Mouse (Mus musculus) retina, embryonic 14.5 days (tissue): ENCODE measurements around the gene Tex33.

Experiments used
- DNase-seq: peaks from one replicate; pipeline ENCODE4 v3.0.0-alpha.2; 2015; ENCODE audit warnings: low spot score

Gene Tex33

DNA sequence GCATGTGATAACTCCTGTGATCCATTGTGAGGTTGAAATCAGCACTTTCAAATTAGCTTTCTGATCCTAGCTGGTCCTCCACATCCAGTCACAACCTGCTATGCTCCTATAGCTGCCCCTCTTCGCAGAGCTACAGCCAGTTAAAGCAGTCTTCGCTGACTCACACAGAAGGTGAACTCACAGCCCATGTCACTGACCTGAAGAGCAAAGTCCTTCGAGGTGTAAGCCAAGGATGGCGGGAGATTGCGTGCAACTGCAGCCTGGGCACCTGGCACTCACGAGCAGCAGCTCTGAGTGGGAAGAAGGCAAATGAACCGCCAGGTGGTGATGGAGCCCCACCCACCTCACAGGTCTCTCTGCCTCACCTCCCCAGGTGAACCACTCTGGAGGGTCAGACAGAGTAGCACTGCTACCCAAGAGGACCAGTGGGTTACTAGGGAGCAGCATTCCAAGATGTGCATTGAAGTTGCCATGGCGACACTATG, at the start of gene Tex33:
Gene Tex33 (minus strand): TSS at position 435 of the 485 bp plus-strand sequence.
- DNase-seq = no peak

- no peak for DNase-seq
These were observed 48.1 kb upstream of the Tex33 start for GRCm38 (mm10) chr15:78443857-78444256.

DNA sequence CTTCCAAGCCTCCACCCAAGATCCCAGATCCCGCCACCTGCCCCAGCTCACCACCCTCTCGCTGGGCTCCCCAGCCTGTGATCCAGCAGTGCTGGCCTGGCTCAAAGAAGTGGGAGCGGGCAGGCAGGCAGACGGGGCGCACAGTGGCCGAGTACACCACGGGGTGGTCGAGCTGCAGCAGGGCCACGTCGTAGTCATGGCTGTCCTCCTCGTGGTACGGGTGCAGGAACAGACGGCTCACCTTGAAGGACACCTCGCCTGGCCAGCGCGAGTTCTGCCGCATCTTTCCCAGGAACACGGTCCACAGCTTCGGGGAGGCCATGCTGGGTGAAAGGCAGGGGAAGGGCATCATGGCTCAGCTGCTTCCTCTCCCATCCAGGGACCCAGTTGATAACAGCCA, 46.5 kb upstream of the Tex33 start:
- no peak for DNase-seq

GRCm38 (mm10) chr15:78438973-78439372, 43.3 kb upstream of the Tex33 start:
- no peak for DNase-seq

GRCm38 (mm10) chr15:78438505-78438904, 42.8 kb upstream of the Tex33 start:
- no peak for DNase-seq

- DNase-seq = no peak
These were observed 42.3 kb upstream of the Tex33 start for GRCm38 (mm10) chr15:78438018-78438394.

DNA sequence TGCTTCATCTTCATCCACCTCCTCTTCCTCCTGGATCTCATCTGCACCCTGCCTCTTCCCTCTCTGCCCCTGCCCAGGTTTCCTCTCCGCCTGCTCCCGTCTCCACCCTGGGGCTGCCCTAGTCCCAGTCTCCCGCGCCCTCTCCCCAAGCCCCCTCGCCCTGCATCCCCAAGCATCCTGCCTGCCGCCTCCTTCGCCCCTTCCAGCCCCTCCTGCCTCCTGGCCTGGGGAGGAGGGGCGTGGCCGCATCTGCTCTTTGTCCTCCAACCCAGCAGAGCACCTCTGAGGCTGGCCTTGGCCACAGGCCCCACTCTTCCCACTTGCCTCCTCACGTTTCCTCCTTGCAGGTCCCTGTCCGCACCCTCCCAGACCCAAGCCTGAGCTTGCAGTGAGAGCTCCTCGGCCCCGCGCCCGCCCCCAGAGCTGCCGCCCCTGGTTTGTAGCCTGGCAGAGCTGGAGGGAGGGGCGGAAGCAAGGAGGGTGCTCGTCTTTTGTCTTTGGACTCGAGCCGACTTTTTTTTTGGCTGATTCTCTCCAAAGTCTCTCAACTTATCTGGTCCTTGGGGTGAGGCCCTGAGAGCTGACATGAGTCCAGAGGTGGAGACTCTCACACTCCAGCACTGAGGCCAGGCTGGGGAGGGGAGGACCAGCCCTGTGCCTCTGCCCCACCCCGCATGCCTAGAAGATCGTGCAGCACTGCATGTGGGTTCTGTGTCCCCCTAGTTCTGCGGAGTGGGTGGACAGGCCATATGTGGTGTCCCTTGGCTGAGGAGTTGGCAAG, 41.7 kb upstream of the Tex33 start:
- no peak for DNase-seq

- peak; percentile 62 for DNase-seq
These were observed 40.9 kb upstream of the Tex33 start for GRCm38 (mm10) chr15:78436380-78437192.

GRCm38 (mm10) chr15:78435681-78436080, 40.0 kb upstream of the Tex33 start:
- DNase-seq = no peak

GRCm38 (mm10) chr15:78434896-78435520, 39.3 kb upstream of the Tex33 start:
- DNase-seq = peak; percentile 78

DNA sequence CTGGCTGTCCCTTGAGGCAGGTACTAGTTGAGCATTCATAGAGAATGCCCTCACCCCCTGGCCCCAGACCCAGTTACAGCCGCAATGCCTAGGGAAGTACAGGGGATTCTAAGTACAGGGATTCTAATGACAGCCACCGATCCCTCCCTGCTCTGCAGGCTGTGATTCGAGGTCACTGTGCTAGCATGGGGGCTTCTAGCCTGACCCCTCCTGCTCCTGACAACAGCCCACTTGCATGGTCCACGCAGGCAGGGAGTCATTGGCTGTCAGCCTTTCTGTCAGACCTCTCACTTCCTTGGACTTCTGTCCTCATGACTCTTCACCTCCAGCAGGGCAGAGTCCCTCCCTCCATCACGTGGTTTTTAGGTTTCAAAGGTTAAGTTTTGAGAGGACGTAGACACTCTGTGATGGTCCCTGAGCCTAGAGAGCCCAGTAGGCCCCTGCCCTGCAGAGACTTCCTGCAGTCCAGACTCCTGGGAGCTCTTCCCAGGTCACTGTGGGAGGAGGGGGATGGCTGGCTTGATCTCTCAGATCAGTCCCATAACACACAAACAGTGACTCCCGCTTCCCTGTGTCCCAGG, 35.9 kb upstream of the Tex33 start:
- DNase-seq = no peak

DNA sequence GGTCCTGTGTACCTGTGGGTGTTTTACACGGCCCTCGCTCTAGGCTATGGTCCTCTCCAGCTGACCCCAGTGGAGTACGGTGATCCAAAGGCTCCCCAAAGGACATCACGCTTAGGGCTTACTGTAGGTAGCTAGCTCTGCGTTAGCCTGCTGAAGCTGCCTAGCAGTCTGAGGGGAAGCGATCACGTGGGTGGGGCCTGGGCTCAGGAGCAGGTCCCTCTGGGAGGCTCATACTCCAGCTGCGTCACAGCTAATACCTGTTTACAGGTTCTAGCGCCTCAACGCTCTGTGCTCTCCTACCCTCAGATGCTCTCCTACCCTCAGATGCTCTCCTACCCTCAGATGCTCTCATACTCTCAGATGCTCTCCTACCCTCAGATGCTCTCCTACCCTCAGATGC, 35.2 kb upstream of the Tex33 start:
- DNase-seq = no peak

DNA sequence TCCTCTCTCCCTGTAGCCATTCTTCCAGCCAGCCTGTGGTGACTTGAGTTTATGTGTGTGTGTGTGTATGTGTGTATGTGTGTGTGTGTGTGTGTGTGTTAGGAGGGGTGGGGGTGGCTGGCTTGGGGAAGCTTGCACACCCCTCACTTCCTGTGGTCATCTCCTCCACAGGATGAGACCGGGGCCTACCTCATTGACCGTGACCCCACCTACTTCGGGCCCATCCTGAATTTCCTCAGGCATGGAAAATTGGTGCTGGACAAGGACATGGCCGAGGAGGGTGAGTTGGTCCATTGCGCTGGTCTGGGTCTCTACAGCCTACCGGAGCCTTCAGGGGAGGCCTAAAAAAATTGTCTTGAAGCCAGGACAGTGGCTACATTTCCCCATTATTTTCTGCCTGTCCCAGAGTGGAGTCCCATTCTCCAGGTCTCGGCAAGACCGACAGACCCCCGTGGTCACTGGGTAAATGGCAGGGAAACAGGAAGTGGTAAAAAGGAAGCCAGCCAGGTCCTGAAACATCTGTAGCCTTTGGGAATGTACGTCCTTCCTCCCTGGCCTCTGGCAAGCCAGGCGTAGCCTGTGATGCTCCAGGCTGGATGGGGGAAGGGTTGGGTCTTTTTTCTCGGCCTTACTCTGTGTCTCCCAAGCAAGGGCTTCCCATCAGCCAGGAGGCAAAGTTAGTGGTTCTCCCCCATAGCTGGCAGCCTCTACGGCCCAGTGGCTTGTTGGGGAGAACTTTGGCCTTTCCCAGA, 34.3 kb upstream of the Tex33 start:
- no peak for DNase-seq

- no peak for DNase-seq
These were observed 33.4 kb upstream of the Tex33 start for GRCm38 (mm10) chr15:78429139-78429459.

DNA sequence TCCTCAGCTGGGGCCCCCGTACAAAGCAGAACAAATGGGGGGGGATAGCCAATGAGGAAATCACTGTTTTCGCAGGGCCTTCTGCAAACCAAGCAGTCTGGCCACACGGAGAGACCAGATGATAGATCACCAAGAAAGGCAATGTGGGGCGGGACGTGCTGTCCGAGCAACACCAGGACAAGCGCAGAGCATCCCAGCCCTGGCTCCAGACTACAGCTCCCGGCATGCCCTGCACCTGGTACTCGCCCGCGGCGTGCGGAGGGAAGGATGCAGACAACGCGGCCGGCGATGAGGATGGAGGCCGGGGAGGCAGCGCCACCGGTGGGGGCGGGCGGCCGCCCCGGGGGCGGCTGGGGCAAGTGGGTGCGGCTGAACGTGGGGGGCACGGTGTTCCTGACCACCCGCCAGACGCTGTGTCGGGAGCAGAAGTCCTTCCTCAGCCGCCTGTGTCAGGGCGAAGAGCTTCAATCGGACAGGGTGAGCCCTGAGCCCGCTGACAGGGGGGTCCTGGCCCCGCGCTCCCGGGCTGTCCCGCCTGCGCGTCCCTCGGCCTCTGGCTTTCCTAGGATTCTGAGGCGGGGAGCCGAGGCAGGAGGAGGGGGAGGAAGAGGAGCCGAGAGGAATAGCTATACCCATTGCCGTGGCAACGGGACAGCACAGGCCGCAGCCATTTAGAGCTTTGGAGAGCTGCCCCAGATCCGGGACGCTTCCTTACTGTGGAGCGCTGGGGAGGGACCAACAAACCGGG, 32.9 kb upstream of the Tex33 start, which contains the start of gene Kctd17:
Gene Kctd17 (plus strand): TSS at position 174 of the 748 bp plus-strand sequence.
- DNase-seq = peak; percentile 72

- DNase-seq = no peak
These were observed 29.5 kb upstream of the Tex33 start for GRCm38 (mm10) chr15:78425230-78425629.

DNA sequence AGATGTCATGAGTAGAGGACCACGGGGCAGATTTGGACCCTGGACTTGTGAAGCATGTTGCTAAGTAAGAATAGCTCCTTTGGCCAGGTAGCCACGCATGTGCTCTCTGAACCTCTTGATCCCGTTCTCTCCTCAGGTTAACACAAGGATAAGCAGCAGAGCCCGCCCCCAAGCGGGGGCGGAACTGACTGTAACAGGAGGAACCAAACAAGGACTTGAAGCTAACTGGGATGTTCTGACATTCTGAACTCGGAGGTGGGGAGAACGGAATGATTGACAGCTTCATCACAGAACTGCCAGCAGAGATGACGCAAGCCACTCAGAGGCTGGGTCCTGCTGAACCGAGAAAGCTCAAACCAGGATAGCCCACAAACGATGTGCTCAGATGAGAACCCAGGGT, 28.8 kb upstream of the Tex33 start:
- no peak for DNase-seq

GRCm38 (mm10) chr15:78422046-78422956, 26.6 kb upstream of the Tex33 start:
- DNase-seq = peak; percentile 90

GRCm38 (mm10) chr15:78420395-78420794, 24.7 kb upstream of the Tex33 start:
- DNase-seq = no peak

GRCm38 (mm10) chr15:78416937-78417336, 21.2 kb upstream of the Tex33 start:
- DNase-seq = no peak
